Mouse (Mus musculus): ENCODE results near the gene Nrm. TPM values are rescaled to one million over a fixed set of nuclear protein-coding genes. Genes with fewer than 3 reads are reported as not detected.

The Nrm gene
- total RNA-seq, 2 experiments from 2014 or later: 1.6 to 1.9 TPM

DNA sequence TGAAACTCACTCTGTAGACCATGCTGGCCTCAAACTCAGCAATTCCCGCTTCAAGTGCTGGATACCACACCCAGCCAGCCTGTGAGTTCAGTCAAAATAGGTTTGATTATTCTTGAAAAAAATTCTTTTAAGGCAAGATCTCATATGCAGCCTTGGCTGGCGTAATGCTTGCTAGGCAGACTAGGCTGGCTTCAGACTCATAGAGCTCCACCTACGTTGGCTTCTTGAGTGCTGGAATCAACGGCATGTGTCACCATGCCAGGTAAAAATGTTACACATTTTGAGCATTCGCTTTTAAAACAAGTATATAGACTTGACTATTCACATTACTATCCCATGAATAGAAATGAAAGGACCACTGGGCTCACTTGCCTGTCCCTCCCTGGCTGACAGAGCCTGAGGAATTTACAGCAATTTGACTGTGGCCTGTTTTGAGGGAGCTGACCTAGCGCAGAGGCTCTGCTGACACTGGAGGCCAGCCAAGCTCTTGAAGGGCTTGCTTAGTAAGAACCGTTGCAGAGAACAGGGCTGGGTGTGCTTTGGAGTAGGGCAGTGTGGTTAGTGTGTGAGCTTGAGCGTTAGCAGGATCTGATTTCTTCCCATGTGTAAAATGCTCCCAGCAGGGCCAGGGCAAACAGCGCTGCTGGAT is 42.3 kb downstream of the Nrm start:
- no peak for DNase-seq (ENCODE audit: low spot score in 2 of 2)

DNA sequence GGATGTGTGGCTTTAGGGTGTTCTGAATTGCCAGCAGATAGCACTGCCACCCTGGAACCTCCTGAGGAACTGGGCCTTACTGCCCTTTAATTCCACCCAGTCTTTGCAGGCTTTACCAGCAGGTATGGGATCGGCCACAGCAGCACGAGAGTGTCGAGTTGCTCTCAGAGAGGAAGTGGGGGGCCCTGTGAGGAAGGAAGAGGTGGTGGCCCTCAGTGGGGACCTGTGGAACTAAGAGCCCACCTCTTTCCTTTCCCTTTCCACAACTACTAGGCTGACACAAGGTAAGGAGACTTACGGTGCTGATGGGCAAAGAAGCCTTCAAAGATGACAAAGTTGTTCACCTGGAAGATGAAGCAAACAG is 42.9 kb downstream of the Nrm start:
- no peak for DNase-seq (ENCODE audit: low spot score in 2 of 2)

- DNase-seq (ENCODE audit: low spot score in 2 of 2): no peak
These were observed 44.5 kb downstream of the Nrm start for GRCm38 (mm10) chr17:35905587-35905986.

- DNase-seq (ENCODE audit: low spot score in 2 of 2): no peak
These were observed 46.5 kb downstream of the Nrm start for GRCm38 (mm10) chr17:35907609-35908008.

DNA sequence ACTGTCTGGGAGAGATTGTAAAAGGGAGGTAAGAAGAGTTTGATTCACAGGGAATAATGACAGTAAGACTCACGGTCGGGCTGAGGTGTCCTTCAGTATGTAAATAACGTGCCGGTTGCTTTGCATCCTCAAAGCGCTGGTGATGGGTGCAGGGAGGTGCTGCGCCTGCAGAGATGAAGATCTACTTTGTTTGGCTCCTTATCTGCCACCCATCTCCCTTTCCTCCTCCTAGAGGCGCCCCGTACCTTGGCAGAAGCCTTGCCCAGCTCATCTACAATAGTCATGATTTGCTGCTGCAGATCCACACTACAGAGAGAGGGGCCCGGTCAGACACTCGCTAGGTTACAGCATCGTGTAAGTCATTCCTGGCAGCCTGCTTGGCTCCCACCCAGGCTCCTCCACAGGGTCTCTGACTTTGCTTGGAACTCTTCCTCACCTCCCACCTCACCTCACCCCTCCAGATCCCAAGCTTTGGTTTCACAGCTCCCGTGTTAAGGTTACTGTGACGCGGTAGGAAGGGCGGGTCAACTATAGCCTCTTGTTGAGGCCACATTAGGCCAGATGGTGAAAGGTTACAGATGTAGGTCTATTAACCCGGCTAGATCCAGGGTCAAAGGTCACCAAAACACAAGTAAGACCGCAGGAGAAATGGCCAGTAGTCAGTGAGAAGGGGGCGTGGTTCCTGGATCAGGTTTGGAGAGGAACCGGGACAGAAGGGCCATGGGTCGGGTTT is 48.2 kb downstream of the Nrm start:
- no peak for DNase-seq (ENCODE audit: low spot score in 2 of 2)

GRCm38 (mm10) chr17:35909919-35910369 is 48.8 kb downstream of the Nrm start, which contains the start of gene Atat1:
TSS of gene Atat1 (minus strand) at chr17:35910075.
- peak; percentile 90 to 96 for DNase-seq (ENCODE audit: low spot score in 2 of 2)

DNA sequence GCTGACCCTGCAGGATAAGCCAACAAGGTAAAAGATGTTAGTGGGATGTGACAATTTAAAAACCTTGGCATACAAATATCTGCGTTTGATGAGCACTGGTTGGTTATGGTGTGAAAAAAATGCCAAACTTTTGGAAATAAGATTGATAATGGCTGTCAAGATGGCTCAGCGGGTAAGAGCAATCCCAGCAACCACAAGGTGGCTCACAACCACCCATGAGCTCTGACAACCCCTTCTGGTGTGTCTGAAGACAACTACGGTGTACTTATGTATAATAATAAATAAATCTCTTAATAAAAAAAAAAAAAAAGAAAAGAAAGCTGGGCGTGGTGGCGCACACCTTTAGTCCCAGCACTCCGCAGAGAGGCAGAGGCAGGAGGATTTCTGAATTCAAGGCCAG is 53.9 kb downstream of the Nrm start:
- DNase-seq (ENCODE audit: low spot score in 2 of 2): no peak

Small RNAs within 50 kb of the gene (microRNA-seq; reads per million reads assigned to microRNA genes)
- 0 to 0.59 reads per million in 2 experiments for gene Gm28033

Other genes starting within 250 kb of the Nrm start
- not detected for gene Gm9573, start 234.7 kb upstream of the Nrm start, total RNA-seq (2021)
- not detected for gene Mucl3, start 217.6 kb upstream of the Nrm start, total RNA-seq (2021)
- 10 to 100 TPM; 35.9 to 37.4 TPM for gene Vars2, start 193.7 kb upstream of the Nrm start, total RNA-seq (2021)
- 10 to 100 TPM; 33.3 to 34.5 TPM for gene Gtf2h4, start 187.6 kb upstream of the Nrm start, total RNA-seq (2021)
- 10 to 100 TPM; 59.0 to 59.7 TPM for gene Ddr1, start 156.7 kb upstream of the Nrm start, total RNA-seq (2021)
- gene Ier3, start 39.6 kb upstream of the Nrm start, total RNA-seq (2021): 1 to 10 TPM; 5.2 to 6.0 TPM
- gene Flot1, start 38.1 kb upstream of the Nrm start, total RNA-seq (2021): 100 to 1,000 TPM; 122 to 131 TPM
- 100 to 1,000 TPM; 326 to 341 TPM for gene Tubb5, start 23.0 kb upstream of the Nrm start, total RNA-seq (2021)
- 10 to 100 TPM; 17.2 to 18.5 TPM for gene Mdc1, start 19.8 kb upstream of the Nrm start, total RNA-seq (2021)
- gene Ppp1r18, start 4.3 kb downstream of the Nrm start, total RNA-seq (2021): 1 to 10 TPM; 7.1 to 7.6 TPM
- 10 to 100 TPM; 25.0 to 30.2 TPM for gene Dhx16, start 18.5 kb downstream of the Nrm start, total RNA-seq (2021)
- gene 2310061I04Rik, start 36.1 kb downstream of the Nrm start, total RNA-seq (2021): 10 to 100 TPM; 52.9 to 56.7 TPM
- 10 to 100 TPM; 51.0 to 59.0 TPM for gene Atat1, start 48.8 kb downstream of the Nrm start, total RNA-seq (2021)
- gene Mrps18b, start 55.1 kb downstream of the Nrm start, total RNA-seq (2021): 10 to 100 TPM; 37.8 to 44.3 TPM
- 10 to 100 TPM; 66.5 to 72.5 TPM for gene Ppp1r10, start 55.1 kb downstream of the Nrm start, total RNA-seq (2021)
- 10 to 100 TPM; 65.0 to 73.2 TPM for gene Abcf1, start 108.4 kb downstream of the Nrm start, total RNA-seq (2021)
- gene Gnl1, start 118.5 kb downstream of the Nrm start, total RNA-seq (2021): 100 to 1,000 TPM; 147 to 150 TPM
- 10 to 100 TPM; 39.8 to 41.6 TPM for gene Prr3, start 118.9 kb downstream of the Nrm start, total RNA-seq (2021)
- gene H2-T24, start 159.2 kb downstream of the Nrm start, total RNA-seq (2021): 1 to 10 TPM; 1.1 to 1.2 TPM
- gene H2-T23, start 171.5 kb downstream of the Nrm start, total RNA-seq (2021): 1 to 10 TPM; 5.4 to 5.9 TPM
- gene H2-T22, start 181.4 kb downstream of the Nrm start, total RNA-seq (2021): 10 to 100 TPM; 13.9 to 15.2 TPM
- not detected for gene Gm6034, start 181.6 kb downstream of the Nrm start, total RNA-seq (2021)
- gene Gm11127, start 197.1 kb downstream of the Nrm start, total RNA-seq (2021): 1 to 10 TPM in 1 of 2 experiments, under 1 TPM in 1; 0.89 to 1.6 TPM

Data from layer of hippocampus, adult 18-20 months (tissue).